Mouse (Mus musculus): ENCODE results near the gene Ly75.

Ly75 gene

GRCm38 (mm10) chr2:60382858-60383669 lies at the start of gene Ly75:
Ly75 (minus strand) TSS chr2:60383303.
- DNase-seq = peak; percentile 89 to 90

- DNase-seq = no peak
Measured at GRCm38 (mm10) chr2:60430315-60431021, 47.4 kb upstream of the Ly75 start.

GRCm38 (mm10) chr2:60418075-60418474 lies 35.0 kb upstream of the Ly75 start:
- peak; percentile 30 to 59 for DNase-seq

- DNase-seq = no peak
Measured at GRCm38 (mm10) chr2:60414334-60414733, 31.2 kb upstream of the Ly75 start.

GRCm38 (mm10) chr2:60413006-60413650 lies 30.0 kb upstream of the Ly75 start:
- no peak for DNase-seq

GRCm38 (mm10) chr2:60411181-60411580 lies 28.1 kb upstream of the Ly75 start:
- DNase-seq = no peak

- DNase-seq = no peak
Measured at GRCm38 (mm10) chr2:60409989-60410763, 27.1 kb upstream of the Ly75 start.

- no peak for DNase-seq
Measured at GRCm38 (mm10) chr2:60409194-60409593, 26.1 kb upstream of the Ly75 start.

- DNase-seq = no peak
Measured at GRCm38 (mm10) chr2:60407387-60407786, 24.3 kb upstream of the Ly75 start.

- no peak for DNase-seq
Measured at GRCm38 (mm10) chr2:60405431-60405830, 22.3 kb upstream of the Ly75 start.

GRCm38 (mm10) chr2:60404763-60405162 lies 21.7 kb upstream of the Ly75 start:
- DNase-seq = no peak

GRCm38 (mm10) chr2:60401694-60402093 lies 18.6 kb upstream of the Ly75 start:
- DNase-seq = no peak

- DNase-seq = no peak
Measured at GRCm38 (mm10) chr2:60393786-60394185, 10.7 kb upstream of the Ly75 start.

- no peak for DNase-seq
Measured at GRCm38 (mm10) chr2:60392286-60392685, 9.2 kb upstream of the Ly75 start.

- no peak for DNase-seq
Measured at GRCm38 (mm10) chr2:60387363-60387762, 4.3 kb upstream of the Ly75 start.

GRCm38 (mm10) chr2:60386835-60387234 lies 3.7 kb upstream of the Ly75 start:
- DNase-seq = no peak

GRCm38 (mm10) chr2:60384763-60385085 lies 1.6 kb upstream of the Ly75 start:
- no peak for DNase-seq

- DNase-seq = peak; percentile 31 to 49
Measured at GRCm38 (mm10) chr2:60384083-60384762, 1.1 kb upstream of the Ly75 start.

- DNase-seq = no peak
Measured at GRCm38 (mm10) chr2:60382346-60382745, 757 bp downstream of the Ly75 start.

GRCm38 (mm10) chr2:60377260-60377659 lies 5.8 kb downstream of the Ly75 start:
- DNase-seq = no peak

- DNase-seq = no peak
Measured at GRCm38 (mm10) chr2:60375608-60376107, 7.4 kb downstream of the Ly75 start.

GRCm38 (mm10) chr2:60375126-60375525 lies 8.0 kb downstream of the Ly75 start:
- DNase-seq = no peak

Measured in thymus, adult 18-20 months (tissue).